Mouse (Mus musculus) lung, postnatal 0 days (tissue): ENCODE data around the gene Calhm3.

Experiments
- CTCF ChIP-seq: IDR thresholded peaks from 2 replicates; pipeline ENCODE4 v1.5.1; 2016; ENCODE audit warnings: antibody characterized with exemption, mild to moderate bottlenecking
- EP300 ChIP-seq: IDR thresholded peaks from 2 replicates; pipeline ENCODE4 v1.6.1; 2016; ENCODE audit warnings: antibody characterized with exemption, mild to moderate bottlenecking, control low read depth

GRCm38 (mm10) chr19:47198671-47199350 lies 41.2 kb upstream of the Calhm3 start:
- TF ChIP-seq EP300 (no peak), CTCF (no peak)
